Mouse (Mus musculus) left cerebral cortex, adult 18-20 months (tissue): ENCODE measurements around the gene St6galnac6. TPM values are rescaled to one million over a fixed set of nuclear protein-coding genes. Genes with fewer than 3 reads are reported as not detected.

Experiments used
- DNase-seq, 2 experiments: peaks; one replicate each; pipeline ENCODE4 v3.0.0; 2021 to 2022; ENCODE audit warnings: low spot score in 2 of 2, mixed read lengths in 1 of 2
- long read RNA-seq, 2 experiments: library from polyadenylated mRNA; stranded (forward); transcript quantifications; one replicate each; pipeline ENCODE4 v2.0.0; 2021
- total RNA-seq, 2 experiments: library from RNA; stranded (reverse); gene quantifications; 2 replicates each; pipeline ENCODE4 v1.2.3; 2021

The St6galnac6 gene
- 100 to 1,000 TPM; 113 to 130 TPM for total RNA-seq
- long read RNA-seq, experiment 1, transcript St6galnac6-203 (7 exons, 2,394 nt): major isoform, 25 of 59 reads
- long read RNA-seq, experiment 1, partial matches to known transcripts: 5 of 59 reads
- long read RNA-seq, experiment 1, other reads (novel, unspliced or antisense): 24 of 59 reads
- long read RNA-seq, experiment 2, transcript St6galnac6-203 (7 exons, 2,394 nt): major isoform, 18 of 35 reads
- long read RNA-seq, experiment 2, partial matches to known transcripts: 0 of 35 reads
- long read RNA-seq, experiment 2, other reads (novel, unspliced or antisense): 10 of 35 reads

- no peak for DNase-seq
Observed at GRCm38 (mm10) chr2:32599409-32599808, at the start of gene St6galnac6. Gene St6galnac6, plus strand, starts transcription at chr2:32599709.

GRCm38 (mm10) chr2:32549764-32550163 lies 49.7 kb upstream of the St6galnac6 start:
- DNase-seq: no peak

GRCm38 (mm10) chr2:32551236-32551635 lies 48.3 kb upstream of the St6galnac6 start:
- DNase-seq: no peak

GRCm38 (mm10) chr2:32553592-32554148 lies 45.8 kb upstream of the St6galnac6 start:
- DNase-seq: no peak

- no peak for DNase-seq
Observed at GRCm38 (mm10) chr2:32555484-32555883, 44.0 kb upstream of the St6galnac6 start.

DNA sequence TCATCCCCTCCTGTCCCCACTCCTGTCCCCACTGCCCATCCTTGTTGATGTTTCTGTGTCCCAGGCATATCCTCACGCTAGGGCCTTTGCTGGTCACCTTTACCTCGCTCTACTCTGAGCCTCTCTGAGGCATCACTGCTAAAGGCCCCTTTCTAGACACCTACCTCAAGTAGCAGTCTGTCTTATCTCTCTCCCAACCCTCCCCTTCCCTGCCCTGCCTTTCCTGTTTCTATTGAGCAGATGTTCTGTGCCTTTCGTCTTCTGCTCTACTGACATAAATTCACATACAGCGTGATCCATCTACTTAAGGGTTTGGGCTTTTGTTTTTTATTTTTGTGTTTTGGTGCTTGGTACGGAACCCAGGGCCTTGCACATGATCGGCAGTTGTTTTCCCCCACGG lies 43.5 kb upstream of the St6galnac6 start:
- no peak for DNase-seq

GRCm38 (mm10) chr2:32559570-32559969 lies 39.9 kb upstream of the St6galnac6 start:
- DNase-seq: no peak

GRCm38 (mm10) chr2:32566536-32567063 lies 32.9 kb upstream of the St6galnac6 start:
- peak; percentile 68 to 75 for DNase-seq

- no peak for DNase-seq
Observed at GRCm38 (mm10) chr2:32568149-32568548, 31.4 kb upstream of the St6galnac6 start.

GRCm38 (mm10) chr2:32568941-32569340 lies 30.6 kb upstream of the St6galnac6 start:
- DNase-seq: no peak

- peak; percentile 89 to 92 for DNase-seq
Observed at GRCm38 (mm10) chr2:32570698-32571494, 28.6 kb upstream of the St6galnac6 start, which contains the start of gene Dpm2. Gene Dpm2, plus strand, starts transcription at chr2:32570858.

GRCm38 (mm10) chr2:32572196-32572595 lies 27.3 kb upstream of the St6galnac6 start:
- no peak for DNase-seq

DNA sequence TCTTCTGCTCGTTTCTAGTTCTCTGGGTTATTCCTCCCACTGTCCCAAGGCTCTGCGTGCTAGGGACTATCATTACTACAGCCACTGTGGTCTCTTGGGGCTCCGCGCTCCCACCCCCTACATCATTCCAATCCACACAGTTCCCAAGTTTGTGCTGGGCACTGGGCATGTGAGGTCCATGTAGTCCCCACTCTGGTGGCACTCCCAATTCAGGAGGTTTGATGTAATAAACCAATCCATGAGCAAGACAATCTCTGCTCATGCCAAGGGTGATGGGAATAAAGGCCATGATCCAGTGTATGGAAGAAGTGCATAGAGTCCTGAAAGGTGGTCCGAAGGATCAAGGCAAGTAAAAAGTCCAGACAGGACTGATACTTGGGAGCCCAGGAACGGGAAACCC lies 25.0 kb upstream of the St6galnac6 start, which contains the start of gene Pip5kl1:
Gene Pip5kl1, plus strand, starts transcription at position 301 of the 400 bp plus-strand sequence.
- DNase-seq: no peak

- DNase-seq: peak; percentile 78 to 85
Observed at GRCm38 (mm10) chr2:32574901-32575585, 24.5 kb upstream of the St6galnac6 start.

GRCm38 (mm10) chr2:32575586-32576160 lies 23.8 kb upstream of the St6galnac6 start, which contains the start of gene 9430097D07Rik:
Gene 9430097D07Rik, minus strand, starts transcription at chr2:32575684.
- DNase-seq: peak; percentile 71 to 78

GRCm38 (mm10) chr2:32576532-32576931 lies 23.0 kb upstream of the St6galnac6 start:
- no peak for DNase-seq

GRCm38 (mm10) chr2:32578146-32579046 lies 21.1 kb upstream of the St6galnac6 start:
- no peak for DNase-seq

DNA sequence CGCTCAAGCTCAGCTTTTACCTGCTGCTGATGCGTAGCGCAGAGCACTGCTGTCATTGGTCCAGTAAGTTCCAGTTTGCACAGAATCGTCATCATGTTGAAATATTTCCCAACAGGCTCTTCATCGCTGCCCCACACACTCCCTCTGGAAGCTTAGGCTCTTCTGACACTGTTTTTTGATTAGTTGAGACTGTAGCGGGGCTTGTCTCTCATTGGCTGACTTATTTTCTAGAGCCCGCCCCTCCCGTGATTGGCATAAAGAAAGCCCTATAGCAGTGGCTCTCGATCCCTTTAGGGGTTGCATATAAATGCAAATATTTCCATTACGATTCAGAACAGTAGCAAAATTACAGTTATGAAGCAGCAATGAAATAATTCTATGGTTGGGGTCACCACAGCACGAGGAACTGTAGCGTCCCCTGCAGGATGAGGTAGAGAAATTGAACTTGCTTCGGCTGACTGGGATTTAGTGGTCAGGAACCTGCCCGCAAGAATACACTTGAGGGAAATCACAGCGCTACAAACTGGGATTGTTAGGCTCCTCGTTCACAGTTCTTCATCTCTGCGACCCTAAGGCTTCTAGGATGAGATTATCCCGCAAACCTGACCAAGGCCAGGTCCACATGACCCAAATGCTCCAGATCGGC lies 17.9 kb upstream of the St6galnac6 start:
- peak; percentile 77 to 83 for DNase-seq
